Mouse (Mus musculus): ENCODE data around the gene Pnkd.
"Not testable (repeated sequence)": the region's sequence is repeated elsewhere in the genome, so short reads cannot be mapped to it uniquely, and the experiment has no call there.

Gene Pnkd

DNA sequence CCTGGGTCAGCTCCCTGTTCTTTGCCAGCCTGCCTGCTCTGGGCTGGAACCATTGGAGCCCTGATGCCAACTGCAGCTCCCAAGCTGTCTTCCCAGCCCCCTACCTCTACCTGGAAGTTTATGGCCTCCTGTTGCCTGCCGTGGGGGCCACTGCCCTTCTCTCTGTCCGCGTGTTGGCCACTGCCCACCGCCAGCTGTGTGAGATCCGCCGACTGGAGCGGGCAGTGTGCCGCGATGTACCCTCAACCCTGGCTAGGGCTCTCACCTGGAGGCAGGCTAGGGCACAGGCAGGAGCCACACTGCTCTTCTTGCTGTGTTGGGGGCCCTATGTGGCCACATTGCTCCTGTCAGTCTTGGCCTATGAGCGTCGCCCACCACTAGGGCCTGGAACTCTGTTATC is 5.7 kb upstream of the Pnkd start:
- no peak for DNase-seq (ENCODE audit: low read depth)

DNA sequence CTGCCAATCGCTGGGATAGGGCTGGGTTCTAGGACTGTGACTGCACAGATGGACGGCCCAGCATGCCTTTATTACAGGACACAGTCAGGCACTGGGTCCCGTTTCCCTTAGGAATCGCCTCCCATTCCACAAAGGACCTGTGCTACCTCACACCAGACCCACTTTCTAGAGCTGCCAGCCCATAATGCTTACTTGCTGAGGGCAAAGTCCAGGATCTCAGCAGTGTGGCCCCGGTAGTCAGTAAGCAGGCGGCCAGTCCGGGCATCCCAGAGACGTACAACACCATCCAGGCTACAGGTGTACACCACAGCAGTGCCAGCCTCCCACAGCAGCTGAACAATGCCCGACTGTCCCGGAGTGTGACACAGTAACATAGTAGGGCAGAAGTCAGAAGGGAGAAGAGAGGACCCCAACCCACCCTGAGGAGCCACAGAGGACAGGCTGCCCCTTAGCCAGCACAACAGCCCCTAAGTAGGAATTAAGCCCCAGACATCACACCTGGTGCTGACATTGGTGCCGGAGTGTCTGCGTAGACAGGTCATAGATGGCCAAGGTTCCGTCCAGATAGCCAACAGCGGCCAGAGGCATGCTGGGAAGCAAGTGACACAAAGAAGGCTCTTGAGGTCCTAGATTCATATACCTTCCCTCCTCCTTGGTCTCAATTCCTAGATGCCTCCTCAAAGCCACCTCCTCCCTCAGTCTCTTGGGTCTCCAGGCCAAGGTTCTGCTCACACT is 4.0 kb upstream of the Pnkd start:
- no peak for DNase-seq (ENCODE audit: low read depth)

DNA sequence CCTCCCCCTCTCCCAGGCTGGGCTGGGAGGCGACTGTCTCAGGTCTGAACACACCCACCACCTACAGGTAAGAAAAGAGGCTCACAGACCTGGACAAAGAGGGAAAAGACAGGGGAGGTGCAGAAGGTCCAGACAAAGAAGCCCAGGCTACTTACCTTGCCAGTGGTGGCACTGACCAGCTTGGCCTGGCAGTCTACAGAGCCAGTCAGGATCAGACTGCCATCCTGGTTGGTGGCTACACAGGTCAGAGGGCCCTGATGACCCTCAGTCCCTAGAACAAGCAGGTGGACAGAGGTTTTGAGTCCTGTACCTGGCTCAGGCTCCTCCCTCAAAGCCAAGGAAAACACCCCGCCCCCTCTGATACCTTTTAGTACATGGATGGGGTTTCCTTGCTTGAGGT is 3.4 kb upstream of the Pnkd start:
- DNase-seq (ENCODE audit: low read depth), result no peak

DNA sequence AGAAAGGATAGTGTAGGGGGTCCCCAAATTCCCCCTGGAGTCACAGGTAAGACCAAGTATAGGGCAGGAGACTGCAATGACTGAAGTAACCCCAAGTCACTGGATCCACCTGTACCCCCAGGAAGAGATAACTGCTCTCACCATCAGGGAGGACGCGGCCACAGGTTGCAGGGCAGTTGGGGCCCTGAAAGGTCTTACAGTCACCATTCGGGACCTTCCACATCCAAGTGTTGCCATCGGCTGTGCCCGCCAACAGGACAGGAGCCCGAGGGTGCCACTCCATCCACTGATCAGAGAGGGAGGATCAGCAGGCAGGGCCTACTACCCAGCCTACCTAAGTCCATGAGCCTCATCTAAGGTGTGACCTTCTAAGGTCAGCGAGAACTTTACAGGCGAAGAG is 2.8 kb upstream of the Pnkd start:
- DNase-seq (ENCODE audit: low read depth), result no peak

DNA sequence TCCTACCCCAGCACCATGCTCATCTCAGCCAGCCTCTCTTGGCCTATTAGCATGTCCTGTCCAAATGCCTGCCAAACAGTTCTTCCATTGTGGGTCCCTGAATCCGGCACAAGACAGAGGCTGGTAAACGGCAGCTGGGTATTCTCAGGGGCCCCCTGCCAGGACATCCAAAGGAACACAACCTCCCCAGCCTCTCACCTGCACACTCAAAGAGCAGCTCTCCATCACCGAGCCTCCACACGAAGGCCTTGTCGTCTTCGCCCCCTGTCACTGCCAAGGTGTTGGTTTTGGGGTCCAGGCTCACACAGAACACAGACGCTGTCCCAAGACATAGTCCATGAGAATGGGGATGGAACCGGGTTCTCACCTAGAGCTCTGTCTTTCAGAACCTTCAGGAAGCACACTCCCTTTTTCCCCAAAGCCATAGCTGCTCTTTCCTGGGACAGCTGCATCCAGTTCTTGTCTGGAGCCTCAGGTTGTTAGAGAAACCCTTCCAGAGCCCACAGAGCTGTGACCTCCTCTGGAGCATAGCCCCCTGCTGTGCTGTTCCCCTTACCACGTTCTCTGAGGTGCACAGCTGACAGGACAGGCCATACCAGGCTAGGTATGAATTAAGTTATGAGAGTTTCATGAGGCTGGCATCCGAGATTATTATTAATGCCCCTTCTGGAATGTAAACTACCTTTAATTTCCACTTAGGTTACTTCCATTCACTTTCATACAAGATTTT is 1.7 kb upstream of the Pnkd start:
- no peak for DNase-seq (ENCODE audit: low read depth)

DNA sequence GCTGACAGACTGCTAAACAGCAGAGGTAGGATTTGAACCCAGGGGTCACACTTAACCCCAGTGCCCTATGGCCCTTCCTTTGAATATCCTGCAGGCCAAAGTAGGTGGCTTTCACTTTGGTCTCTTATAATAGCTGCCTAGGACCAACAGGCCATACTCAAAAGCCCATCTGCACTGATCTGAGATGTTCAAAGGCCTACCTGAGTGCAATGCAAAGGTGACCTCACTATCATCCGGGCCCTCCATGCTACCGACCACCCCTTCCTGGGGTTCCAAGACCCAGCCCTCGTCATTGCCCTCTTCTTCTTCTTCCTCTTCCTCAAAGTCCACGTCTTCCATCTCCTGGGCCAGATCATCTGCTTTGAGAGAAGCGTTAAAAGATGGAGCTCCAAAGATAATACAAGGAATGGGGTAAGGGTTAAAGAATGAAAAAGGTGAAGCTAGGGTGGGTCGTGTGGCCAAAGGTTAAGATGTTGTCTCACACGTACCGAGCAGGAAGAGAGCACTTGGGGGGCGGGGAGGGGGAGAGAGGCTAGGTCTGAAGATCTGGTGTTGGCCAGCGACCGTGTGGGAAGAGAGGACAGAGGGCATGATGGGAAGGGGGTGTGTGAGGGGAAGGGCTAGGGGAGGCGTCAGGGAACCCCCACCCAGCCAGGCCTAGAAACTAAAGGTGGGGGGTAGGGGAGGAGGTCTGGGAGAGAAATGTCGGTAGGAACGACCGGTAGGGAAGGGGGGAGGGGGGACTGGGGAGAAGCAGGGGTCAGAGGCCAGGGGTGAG is 855 bp upstream of the Pnkd start:
- peak; percentile 41 for DNase-seq (ENCODE audit: low read depth)

DNA sequence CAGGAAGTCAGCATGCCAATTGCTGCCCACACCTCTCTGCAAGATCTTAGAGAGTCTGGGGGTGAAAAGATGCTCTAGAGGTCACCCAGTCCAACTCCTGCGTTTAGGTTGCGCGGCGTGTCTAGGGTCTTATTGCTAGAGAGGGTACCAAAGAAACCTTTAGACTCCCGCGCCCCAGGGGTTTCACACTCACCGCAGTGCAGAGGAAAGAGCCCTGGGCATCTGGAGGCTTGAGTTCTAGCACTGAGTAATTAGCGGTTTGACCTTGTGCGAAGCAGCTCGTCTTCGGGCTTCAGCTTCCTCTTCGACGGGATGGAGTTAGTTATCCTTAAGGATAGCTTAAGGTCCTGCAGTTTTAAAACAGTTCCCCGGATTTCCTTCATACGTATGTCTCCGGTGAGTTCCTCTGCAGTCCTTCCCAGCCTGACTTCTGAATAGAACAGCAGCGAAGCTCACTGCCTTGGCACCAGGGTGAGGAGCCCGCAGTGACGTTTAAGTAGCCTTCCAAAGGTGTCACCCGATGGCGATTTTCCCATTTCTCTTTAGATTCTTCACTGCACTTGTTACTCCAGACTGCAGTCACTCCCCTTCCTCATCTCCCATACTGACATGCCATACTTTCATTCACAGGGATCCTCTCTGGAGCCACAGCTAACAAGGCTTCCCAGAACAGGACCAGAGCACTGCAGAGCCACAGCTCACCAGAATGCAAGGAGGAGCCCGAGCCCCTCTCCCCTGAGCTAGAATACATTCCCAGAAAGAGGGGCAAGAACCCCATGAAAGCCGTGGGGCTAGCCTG is 681 bp downstream of the Pnkd start:
- DNase-seq (ENCODE audit: low read depth), result peak; percentile 22

DNA sequence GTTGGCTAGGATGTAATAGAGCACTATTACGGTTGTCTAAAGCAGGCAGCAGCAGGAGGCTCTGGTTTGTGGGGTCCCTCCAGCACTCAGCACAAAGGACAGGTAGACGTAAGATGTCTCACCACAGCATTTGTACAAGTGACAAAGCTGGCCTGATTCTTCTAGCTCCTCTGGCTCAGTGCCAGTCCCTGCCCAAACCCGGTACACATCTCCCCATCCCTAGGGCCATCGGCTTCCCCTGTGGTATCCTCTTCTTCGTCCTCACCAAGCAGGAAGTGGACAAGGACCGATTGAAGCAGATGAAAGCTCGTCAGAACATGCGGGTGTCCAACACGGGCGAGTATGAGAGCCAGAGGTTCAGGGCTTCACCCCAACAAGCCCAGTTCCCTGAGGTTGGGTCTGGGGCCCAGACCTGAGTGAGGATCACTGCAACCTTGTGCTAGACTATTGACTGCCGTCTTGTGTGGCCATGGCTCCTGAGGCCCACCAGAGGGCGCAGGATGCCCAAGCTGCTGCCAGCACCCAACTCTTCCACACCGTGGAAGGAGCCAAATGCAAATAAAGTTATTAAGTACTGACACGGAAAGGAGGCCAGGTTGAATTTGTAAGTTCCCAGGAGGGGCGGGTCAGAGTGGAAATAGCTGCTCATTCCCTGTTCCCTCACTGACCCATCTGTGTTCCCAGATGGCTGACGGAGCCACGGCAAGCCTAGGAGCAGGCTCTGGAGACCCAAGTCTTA is 2.3 kb downstream of the Pnkd start:
- DNase-seq (ENCODE audit: low read depth), result not testable (repeated sequence)

DNA sequence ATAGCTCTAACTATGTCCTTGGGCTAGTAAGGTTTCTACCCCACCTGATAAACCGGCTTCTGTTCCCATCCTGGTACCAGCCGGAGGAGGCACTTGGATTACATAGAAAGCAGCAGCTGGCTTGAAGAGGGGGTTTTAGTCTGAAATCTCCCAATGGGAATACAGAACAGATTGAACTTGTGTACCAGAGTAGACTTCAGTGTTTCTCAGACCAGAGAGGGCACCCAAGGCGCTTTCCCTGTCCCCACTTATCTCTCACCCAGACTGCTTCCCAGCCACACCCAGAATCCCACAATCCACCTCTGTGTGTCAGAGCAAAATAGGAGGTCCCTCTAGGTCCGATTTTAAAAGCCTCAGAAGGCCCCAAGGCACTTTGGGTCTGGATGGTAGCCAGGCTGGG is 3.6 kb downstream of the Pnkd start:
- no peak for DNase-seq (ENCODE audit: low read depth)

DNA sequence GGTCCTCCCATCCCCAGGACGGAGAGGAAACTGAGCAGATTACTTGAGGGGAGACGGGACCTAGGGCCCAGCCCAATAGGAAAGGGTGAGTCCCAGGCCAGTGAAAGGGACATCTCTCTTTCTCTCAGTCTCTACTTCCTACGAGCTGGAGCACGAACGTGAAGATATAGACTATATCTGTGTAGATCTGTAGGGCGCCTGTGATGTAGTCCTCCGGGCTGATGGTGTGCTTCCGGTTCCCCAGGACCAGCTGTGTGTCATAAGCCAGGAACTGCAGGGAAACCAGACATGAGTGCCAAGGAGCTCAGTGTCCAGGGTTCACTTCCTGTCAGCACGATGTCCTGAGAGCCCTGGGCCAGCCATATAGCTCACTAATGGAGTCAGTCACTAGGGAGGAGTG is 4.5 kb downstream of the Pnkd start:
- DNase-seq (ENCODE audit: low read depth), result no peak

DNA sequence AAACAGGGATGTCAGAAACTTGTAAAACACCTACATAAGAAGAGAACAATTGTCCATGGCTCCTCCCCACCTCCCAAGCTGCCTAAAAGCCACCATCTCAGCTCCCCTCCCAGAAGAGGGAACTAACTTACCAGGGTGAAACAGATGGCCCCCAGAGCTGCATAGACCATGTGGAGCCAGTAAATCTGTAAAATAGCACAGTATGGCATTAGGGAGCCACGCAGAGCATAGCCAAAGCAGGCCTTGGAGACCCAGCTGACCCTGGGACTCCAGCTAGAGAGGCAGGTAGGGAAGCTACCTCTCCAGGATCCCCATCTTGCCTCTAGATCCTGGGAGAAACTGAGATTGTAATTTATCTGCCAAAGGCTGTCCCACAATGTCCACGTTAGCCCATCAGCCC is 5.0 kb downstream of the Pnkd start:
- DNase-seq (ENCODE audit: low read depth), result no peak

DNA sequence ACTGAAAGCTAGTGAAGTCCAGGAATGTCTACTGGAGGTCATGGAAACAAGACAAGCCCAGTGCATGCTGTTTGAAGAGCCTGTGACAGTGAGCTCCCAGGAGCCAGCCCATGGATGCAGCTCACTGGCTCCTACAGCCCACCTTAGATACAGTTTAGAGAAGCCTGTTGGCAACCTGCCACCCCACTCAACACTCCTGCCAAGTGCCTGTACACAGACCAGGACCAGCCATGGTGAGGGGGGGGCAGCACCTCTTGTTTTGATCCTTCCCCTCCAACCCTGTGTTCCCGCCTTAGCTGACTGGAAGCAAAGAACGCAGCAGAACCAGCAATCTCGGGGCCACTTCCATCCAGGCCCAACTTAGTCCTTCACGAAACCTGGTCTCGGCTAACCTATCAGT is 5.4 kb downstream of the Pnkd start:
- no peak for DNase-seq (ENCODE audit: low read depth)

DNA sequence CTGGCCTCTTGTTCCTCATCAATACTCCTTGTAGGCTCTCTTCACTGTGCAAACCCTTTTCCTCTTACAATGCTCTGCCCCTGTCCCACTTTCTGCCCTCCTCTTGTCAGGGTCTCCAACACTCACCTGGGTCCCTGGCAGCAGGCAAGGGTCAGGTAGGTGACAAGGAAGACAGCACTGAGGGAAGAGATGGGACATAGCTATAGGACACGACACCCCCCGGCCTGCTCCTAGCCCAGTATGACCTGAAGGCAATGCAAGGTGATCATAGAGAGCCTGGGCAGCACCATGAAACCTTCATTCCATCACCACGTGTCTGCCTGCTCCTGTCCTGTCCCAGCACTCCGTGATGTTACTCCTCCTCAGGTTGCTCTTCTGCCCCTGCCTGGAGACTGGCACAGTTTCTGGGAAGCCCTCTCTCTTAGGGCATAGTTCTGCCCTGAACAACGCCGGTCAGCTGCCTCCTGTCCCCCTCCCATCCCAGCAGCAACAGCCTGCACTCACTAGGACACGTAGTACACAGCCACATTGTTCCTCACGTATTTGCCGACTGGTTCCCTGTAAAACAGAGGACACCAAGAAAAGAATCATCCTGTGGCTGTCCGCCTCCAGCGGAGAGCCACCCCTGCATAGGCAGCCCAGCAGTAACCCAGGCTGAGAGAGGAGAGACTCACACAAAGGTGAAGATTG is 7.7 kb downstream of the Pnkd start:
- no peak for DNase-seq (ENCODE audit: low read depth)

DNA sequence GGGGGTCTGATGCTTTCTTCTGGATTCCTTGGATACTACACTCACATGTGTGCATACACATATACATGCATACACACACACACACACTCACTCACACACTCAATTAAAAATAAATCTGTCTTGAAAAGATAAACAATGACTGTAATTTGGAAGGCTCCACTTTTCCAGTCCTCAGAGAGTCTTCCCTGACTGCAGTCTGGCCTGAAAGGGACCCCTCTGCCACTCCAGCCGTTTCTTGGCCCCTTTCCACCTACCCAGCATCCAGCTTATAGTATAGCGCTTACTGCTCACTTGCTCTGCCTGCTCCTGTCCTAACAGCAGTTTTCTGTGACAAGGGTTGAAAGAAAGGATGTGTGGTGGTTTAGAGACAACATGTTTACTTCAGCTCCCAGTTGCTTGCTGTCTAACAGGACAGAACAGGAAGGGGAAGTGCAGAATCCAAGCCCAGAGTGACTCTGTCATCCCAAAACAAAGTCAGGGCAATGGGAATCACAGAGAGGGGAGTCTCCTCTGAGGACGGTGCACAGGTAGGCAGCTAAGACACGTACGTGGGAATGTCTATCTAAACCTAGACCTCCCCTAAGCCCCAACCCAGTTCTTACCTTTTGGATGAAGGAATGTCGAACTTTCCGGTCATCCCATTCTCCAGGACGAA is 8.7 kb downstream of the Pnkd start:
- DNase-seq (ENCODE audit: low read depth), result no peak

DNA sequence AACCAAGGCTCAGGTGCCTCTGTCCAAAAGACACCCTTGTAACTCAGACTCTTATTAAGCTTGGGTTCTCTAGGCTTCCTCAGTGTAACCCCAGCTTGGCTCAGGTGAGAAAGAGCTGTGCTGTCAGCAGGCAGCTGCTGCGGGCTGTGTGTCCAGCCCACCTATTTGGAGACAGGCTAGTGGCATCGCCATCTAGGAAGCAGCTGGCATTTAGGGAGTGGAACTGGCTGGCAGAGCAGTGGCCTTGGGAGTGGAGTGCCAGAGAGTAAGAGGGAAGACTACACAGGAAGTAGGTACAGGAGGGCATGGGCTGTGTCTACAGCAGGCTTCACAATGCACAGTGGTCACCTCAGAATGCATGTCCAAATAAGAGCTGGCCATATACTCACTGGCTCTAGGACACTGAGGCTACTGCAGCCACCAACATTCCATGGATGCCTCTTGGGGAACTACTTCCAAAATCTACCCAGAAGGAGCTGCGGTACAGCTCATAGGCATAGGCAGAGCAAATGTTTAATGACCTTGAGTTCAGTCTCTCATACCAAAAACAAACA is 9.4 kb downstream of the Pnkd start:
- DNase-seq (ENCODE audit: low read depth), result no peak

DNA sequence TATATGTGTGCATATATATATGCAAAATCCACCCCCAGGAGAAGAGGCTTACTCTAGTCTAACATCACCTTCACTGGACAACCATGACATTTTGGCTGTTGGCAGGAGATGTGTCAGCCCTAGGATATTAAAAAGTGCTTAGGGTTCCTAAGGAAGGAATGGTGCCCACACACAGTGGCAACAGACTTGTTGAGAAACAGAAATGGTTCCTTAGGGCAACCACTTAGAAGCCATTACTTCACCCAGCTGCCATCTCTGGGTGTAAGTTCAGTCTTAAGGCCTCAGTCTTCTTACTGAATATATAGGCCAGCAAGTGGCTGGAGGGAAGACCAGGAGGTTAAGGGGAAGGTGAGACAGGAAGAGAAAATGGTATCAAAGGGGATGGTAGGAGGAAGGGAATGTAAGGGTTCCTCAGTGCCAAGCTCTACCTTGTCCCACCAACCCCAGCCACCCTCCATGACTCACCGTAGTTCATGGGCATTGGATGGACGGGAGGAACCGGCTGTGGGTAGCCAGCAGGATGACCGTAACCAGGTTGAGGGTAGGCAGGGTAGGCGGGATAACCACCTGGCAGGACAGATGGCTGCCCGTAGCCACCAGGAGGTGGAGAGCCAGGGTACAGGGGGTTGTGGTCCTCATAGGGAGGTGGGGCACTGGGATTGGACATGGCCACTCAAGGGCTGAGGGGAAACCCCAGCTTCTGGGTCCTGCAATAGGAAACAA is 10.2 kb downstream of the Pnkd start:
- DNase-seq (ENCODE audit: low read depth), result no peak

DNA sequence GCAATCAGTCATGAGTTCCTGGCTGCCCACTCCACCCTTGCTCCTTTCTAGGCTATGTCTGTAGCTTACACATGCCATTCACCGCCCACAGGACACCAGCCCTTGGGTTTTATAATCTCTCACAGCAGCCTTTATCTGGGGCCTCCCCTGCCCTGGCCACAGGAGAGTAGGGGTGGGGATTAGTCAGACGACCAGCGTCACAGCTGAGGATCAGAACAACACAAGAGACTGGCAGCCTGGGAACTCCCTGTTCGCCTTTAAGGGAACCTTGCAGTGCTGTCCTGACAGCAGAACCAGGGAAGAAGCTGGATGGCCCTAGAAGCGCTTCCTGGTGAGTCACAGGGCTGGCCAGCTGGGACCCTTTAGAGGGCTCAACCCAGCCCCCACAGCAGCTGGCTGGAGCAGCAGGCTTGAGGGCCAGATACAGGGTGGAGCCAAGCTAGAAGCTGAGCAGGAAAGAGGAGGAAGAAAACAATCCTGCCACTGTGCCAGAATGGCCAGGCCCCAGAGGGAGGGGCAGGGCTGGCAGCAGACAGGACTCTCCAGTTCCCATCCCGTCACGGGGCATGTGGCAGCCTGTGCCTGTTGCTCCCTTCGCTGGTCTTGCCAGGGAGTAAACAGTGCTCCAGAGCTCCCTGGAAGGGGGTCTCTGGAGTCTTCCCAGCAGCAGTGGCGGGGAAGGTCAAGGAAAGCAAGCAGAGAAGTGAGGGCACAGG is 10.9 kb downstream of the Pnkd start:
- DNase-seq (ENCODE audit: low read depth), result peak; percentile 71

DNA sequence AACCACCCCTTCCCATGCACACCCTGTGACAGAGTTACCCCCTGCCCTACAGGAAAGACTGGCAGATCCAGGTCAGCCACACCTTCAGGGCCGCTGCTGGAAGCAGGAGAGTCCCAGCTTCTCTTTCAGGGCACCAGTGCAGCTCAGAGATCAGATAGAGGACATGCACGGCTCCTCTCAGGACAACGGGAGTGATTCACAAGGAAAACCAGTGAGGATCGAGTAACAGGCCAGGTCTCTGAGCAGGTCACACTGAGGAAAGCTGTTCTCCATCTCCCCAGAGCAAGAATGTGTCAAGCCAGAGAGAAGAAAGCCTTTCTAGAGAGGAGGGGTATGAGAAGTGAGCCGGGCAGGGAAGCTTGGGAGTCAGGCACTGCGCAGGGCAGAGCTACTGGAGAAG is 11.7 kb downstream of the Pnkd start:
- DNase-seq (ENCODE audit: low read depth), result no peak

DNA sequence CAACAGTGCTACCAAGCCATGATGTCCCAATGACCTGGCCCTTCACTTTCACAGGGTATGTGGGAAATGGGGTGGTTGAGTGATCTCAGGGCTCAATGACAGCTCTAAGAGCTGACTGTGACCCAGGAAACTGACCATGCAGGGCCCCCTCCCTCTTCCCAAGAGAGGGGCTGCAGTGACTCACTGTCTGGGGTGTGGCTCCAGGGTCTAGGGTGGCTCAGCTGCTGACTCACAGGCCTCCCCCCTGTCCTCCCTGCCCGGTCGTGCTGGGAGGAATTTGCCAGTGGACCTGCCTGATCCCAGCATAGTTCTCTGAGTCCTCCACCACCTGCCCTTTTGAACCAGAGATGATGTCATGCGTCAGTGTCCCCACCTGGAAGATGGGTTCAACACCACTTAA is 12.5 kb downstream of the Pnkd start:
- no peak for DNase-seq (ENCODE audit: low read depth)
